Mouse (Mus musculus) embryonic fibroblast, embryonic 13.5 days (primary cell): ENCODE results near the gene Fhit. TPM values are rescaled to one million over a fixed set of nuclear protein-coding genes. Genes with fewer than 3 reads are reported as not detected.

Source experiments
- H3K27ac ChIP-seq: 2 replicates; pipeline ENCODE4 v1.5.1; 2012; ENCODE audit warnings: low read length, control low read depth, inconsistent platforms; ENCODE audit not compliant: insufficient read depth
- H3K4me1 ChIP-seq: 2 replicates; pipeline ENCODE4 v1.6.1; 2011; ENCODE audit warnings: low read length; ENCODE audit not compliant: control insufficient read depth, insufficient read depth
- H3K4me3 ChIP-seq: 2 replicates; pipeline ENCODE4 v1.5.1; 2011; ENCODE audit warnings: mild to moderate bottlenecking, control low read depth, low read length; ENCODE audit not compliant: insufficient read depth
- CTCF ChIP-seq: IDR thresholded peaks from 2 replicates; pipeline ENCODE4 v1.5.1; 2011; ENCODE audit warnings: mild to moderate bottlenecking, control low read depth, low read length, moderate library complexity, borderline replicate concordance; ENCODE audit not compliant: insufficient read depth
- POLR2A ChIP-seq: IDR thresholded peaks from 2 replicates; pipeline ENCODE4 v1.6.1; 2011; ENCODE audit warnings: low read depth, mild to moderate bottlenecking, control low read depth, low read length, moderate library complexity
- polyA plus RNA-seq: library from polyadenylated mRNA; stranded (reverse); fragments of >200 nt; gene quantifications from 2 replicates; pipeline ENCODE4 v1.2.4, GENCODE M21; 2011; ENCODE audit warnings: low read depth; ENCODE audit not compliant: missing spikeins, insufficient read length

Gene Fhit
- polyA plus RNA-seq, 1 experiment: 1.4 TPM

DNA sequence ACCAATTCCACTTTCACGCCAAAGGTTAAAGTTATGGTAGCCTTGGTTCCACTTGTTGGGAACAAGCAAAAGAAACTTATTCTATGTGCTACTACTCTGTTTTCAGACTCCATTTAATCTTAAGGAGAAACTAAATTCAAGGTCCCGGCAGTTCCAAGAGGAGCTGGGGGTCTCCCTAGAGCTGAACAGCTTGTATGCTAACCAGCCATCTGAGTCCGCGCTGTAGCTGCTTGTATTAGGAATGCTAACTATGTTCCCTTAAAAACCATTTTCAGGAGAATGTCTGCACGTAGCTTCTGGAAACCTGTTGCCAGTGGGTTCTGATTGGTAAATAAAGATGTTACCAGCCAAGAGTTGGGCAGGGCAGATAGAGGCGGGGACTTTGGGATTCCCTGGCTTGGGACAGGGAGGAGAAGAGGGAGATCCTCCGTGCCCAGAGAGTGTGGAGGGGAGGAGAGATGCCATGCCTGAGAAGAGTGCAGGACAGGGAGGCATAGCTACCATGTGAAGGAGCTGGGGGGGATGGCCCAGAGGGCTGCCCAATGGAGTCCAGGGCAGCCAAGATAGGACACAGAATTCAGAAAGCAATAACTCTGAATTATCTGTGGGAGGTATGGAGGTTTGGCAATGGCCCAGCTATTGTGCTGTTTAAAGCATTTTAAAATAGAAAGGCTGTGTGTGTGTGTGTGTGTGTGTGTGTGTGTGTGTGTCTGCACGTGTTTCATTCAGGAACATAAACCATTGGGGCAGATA, 629.9 kb downstream of the Fhit start:
- TF ChIP-seq POLR2A: no peak
- TF ChIP-seq CTCF: no peak
- H3K4me1 ChIP-seq: no peaks in the 10 kb centered on the region
- no peak overlapping the region for H3K27ac ChIP-seq
- no peak overlapping the region for H3K4me3 ChIP-seq

DNA sequence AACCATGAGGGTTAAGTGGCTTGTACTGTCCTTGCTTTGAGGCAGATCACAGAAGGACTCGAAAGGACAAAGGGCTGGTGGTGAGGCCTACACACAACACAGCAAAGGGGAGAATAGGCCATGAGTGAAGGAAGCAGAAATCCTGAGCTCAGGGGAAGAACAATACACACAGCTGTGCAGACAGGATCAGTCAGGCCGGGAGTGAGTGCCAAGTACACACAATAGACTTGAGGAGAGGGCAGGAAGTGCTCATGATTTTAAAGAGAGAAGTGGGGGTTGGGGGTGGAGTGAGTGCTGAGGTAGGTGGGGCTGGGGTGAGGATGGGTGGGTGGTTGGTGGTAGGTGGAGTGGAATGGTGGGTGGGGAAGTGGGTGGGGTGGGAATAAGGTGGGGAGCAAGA, 635.0 kb downstream of the Fhit start:
- Histone ChIP-seq H3K4me1 (no peaks in the 10 kb centered on the region), H3K4me3 (no peak overlapping the region), H3K27ac (no peak overlapping the region)
- TF ChIP-seq CTCF (no peak), POLR2A (no peak)

DNA sequence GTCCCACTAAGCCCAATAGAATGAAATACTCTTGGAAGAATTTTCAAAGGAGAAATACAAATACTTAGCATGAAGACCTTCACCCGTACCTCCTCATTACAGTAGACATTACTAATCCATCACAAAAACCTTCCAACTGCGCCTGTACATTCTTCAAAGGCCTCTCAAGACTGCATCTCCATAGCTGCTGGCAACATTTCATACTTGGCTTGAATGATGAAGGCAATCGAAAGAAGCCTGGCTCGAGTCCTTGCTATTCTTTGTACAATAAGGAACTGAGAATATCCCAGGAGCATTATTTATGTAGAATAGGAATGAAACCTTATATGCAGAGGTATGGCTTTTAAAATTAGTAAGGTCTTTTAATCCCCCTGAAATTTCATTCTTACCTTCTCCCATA, 636.0 kb downstream of the Fhit start:
- no peaks in the 10 kb centered on the region for H3K4me1 ChIP-seq
- no peak overlapping the region for H3K4me3 ChIP-seq
- TF ChIP-seq CTCF: no peak
- no peak for TF ChIP-seq POLR2A
- H3K27ac ChIP-seq: no peak overlapping the region

DNA sequence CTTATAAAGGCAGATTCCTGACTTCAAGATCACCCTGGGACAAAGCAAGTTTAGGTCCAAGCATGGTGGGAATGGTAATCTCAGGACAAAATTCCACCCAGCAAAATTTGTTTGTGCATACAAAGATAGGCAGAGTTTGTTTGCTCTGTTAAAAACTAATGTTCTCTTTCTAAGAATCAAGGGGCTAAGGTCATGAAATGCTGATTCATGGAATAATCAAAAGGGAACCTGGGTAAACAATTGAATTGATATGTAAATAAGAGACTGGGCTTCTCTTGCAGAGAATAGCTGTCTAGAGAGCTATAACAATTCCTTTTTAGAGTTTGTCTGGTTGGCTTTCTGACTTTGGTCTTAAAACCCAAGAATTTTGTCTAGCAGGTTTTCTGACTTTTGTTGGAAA, 647.8 kb downstream of the Fhit start:
- Histone ChIP-seq H3K4me1 (no peaks in the 10 kb centered on the region), H3K27ac (no peak overlapping the region), H3K4me3 (no peak overlapping the region)
- no peak for TF ChIP-seq POLR2A
- TF ChIP-seq CTCF: no peak

DNA sequence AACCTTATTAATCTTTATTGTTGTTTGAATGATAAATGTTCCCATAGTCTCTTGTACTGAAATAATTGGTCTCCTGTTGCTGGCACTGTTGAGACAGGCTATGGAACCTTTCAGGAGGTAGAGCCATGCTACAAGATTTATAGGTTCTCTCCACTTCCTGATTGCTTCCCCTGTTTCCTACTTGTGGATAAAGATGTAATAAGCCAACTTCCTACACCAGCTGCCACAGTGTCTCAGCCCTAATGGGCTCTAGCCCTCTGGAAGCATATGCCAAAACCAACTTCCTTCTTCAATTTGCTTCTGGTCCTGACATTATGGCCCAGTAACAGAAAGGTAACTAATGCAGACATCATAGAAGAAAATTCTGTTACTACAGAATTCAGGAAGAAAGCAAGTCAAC, 652.6 kb downstream of the Fhit start:
- no peaks in the 10 kb centered on the region for H3K4me1 ChIP-seq
- H3K4me3 ChIP-seq: no peak overlapping the region
- TF ChIP-seq POLR2A: no peak
- no peak for TF ChIP-seq CTCF
- no peak overlapping the region for H3K27ac ChIP-seq

DNA sequence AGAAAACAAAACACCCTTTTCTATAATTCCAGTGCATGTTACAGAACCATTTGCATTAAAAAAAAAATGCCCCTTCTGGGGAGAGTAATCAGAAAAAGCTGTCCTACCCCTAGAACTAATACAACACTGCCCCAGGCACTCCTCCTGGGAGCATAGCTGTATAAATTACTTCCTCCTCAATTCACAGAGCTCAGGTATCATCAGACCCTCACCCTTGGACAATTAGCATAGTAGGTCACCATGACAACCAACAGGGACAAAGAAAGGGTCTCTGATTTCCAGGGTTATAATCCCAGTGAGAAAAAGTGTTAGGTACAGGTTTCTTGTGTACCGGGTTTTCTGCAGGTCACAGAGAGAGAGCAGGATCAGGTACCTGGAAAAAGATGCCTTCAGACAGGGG, 654.3 kb downstream of the Fhit start:
- TF ChIP-seq CTCF: no peak
- no peak for TF ChIP-seq POLR2A
- Histone ChIP-seq H3K27ac (no peak overlapping the region), H3K4me3 (no peak overlapping the region), H3K4me1 (no peaks in the 10 kb centered on the region)

DNA sequence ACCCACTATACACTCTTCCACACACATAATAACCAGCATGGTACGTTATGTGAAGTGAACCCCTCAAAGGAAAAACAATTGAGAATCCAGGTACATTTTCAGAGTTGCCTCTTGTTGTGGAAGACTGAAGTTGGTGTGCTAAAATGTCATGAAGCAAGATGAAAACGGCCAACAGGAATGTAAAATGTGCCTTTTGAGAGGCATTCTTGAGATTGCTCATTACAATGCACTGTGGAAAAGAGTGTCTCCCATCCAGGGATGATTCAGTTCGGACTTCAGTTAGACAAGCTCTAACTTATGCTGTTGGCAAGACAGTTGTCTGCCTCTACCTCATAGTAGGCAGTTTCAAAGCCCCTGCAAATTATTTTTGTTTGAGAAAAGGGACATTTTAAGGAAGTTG, 676.0 kb downstream of the Fhit start:
- no peak overlapping the region for H3K4me3 ChIP-seq
- H3K27ac ChIP-seq: no peak overlapping the region
- no peak for TF ChIP-seq POLR2A
- no peak for TF ChIP-seq CTCF
- no peaks in the 10 kb centered on the region for H3K4me1 ChIP-seq

DNA sequence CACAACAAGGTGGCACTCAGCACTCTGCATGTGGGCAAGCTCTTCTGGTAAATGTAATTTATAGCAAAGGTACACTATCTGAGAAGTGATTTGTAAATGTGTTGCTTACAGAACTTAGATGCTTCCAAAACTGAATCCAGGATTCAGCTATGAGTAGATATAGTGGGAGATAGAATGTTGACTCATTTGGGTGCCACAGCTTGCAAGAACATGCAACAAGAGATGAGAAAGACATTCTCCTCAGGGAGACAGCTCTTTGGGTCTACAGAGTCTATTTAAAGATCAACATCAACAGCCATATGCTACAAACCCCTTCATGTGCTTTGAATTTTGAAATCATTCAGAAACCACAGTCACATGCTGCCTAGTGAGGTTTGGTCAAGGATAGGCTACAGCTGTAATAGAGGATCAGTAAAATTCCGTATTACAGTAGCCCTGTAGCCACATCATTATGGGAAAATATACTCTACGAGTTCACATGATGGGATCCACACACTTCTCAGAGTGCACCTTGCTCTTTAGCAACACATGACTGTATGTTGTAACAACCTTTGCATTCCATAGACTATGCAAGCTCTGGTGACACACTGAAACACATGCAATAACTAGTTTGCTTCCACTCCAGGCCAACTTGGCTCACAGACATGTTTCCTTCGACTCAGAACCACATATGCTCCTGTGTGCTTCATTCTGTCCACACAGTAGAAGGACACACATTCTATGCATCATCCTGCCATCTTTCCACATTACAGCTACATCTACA, 678.8 kb downstream of the Fhit start:
- no peak overlapping the region for H3K27ac ChIP-seq
- no peak for TF ChIP-seq POLR2A
- TF ChIP-seq CTCF: no peak
- no peak overlapping the region for H3K4me3 ChIP-seq
- H3K4me1 ChIP-seq: no peaks in the 10 kb centered on the region

DNA sequence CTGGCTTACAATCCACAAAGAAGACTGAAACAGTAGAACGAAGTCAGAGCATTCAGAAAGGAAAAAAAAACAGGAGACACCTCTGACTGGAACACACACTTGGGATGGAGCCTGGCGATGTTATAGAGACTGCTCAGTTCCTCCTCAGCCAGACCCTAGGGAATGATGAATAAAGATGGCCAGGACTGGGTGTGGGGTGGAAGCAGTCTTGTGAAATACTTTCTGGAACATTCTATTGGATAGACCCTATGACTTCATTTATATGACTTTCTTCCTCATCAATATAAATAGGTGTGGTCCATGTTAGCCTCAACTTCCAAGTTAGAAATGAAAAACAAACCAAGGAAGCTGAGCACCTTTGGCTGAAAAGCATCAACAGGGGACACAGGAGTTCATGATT, 680.5 kb downstream of the Fhit start:
- Histone ChIP-seq H3K4me1 (no peaks in the 10 kb centered on the region), H3K27ac (no peak overlapping the region), H3K4me3 (no peak overlapping the region)
- TF ChIP-seq POLR2A (no peak), CTCF (no peak)

DNA sequence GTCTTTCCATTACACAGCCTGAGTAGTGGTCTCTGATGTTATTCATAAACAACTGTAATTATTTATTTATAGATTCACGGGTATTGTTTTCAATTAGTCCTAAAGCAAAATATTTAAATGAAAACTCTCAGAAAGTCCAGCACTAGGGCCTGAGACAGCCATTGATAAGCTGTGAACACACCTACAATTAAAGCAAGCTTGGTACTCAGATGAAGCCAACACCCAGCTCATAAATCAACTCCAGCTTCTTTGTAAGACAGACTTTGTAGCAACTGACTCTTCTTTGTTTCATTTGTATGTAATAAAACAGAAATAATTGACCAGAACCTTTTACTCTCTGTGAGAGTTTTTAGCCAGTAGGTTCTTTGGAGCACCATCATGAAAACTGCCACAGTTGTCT, 681.2 kb downstream of the Fhit start:
- H3K4me1 ChIP-seq: no peaks in the 10 kb centered on the region
- H3K4me3 ChIP-seq: no peak overlapping the region
- no peak overlapping the region for H3K27ac ChIP-seq
- TF ChIP-seq CTCF: no peak
- TF ChIP-seq POLR2A: no peak
